Mouse (Mus musculus): ENCODE results near the gene Hamp.

GRCm38 (mm10) chr7:30916713-30917112 lies 27.1 kb downstream of the Hamp start:
- no peak for TF ChIP-seq CTCF (IDR thresholded peaks at IDR 0.05; ENCODE audit: low read depth)
- no peak for TF ChIP-seq EP300 (optimal IDR thresholded peaks at IDR 0.05)
